Mouse (Mus musculus) monocyte, adult 5-6 weeks (primary cell): Measurements from ENCODE around the gene Ecel1. TPM values are rescaled to one million over a fixed set of nuclear protein-coding genes. Genes with fewer than 3 reads are reported as not detected.

ENCODE experiments used
- ATAC-seq: fragments of 153-309, 156-312 bp; replicated peaks from 2 replicates; pipeline ENCODE4 v1.8.0; 2017; ENCODE audit warnings: mild to moderate bottlenecking; ENCODE audit not compliant: low TSS enrichment, insufficient number of reproducible peaks, severe bottlenecking, poor library complexity, low FRiP score
- total RNA-seq: library from RNA; stranded (forward); fragments of 200-1000, 200-491, 200-594 nt; gene quantifications from 3 replicates; pipeline ENCODE4 v1.2.3, GENCODE M21; 2017

Gene Ecel1
- total RNA-seq, 1 experiment from 2014 or later, result not detected

- no peak for ATAC-seq
These were observed 41.5 kb downstream of the Ecel1 start for GRCm38 (mm10) chr1:87114784-87115183.

GRCm38 (mm10) chr1:87111719-87112354 is 44.5 kb downstream of the Ecel1 start:
- no peak for ATAC-seq

- ATAC-seq, result no peak
These were observed 47.8 kb downstream of the Ecel1 start for GRCm38 (mm10) chr1:87108564-87108963.

- ATAC-seq, result no peak
These were observed 49.8 kb downstream of the Ecel1 start for GRCm38 (mm10) chr1:87106536-87106935.

GRCm38 (mm10) chr1:87103936-87104335 is 52.4 kb downstream of the Ecel1 start:
- no peak for ATAC-seq

- ATAC-seq, result no peak
These were observed 54.2 kb downstream of the Ecel1 start for GRCm38 (mm10) chr1:87102114-87102513.

- ATAC-seq, result no peak
These were observed 54.9 kb downstream of the Ecel1 start, which contains the start of gene Alpi for GRCm38 (mm10) chr1:87101411-87101810. Gene Alpi (minus strand): TSS chr1:87101606.

- ATAC-seq, result no peak
These were observed 57.9 kb downstream of the Ecel1 start for GRCm38 (mm10) chr1:87098358-87098975.

Other genes with a start within 250 kb of the Ecel1 start
- gene Alppl2, start 66.6 kb downstream of the Ecel1 start, total RNA-seq, result not detected in 3 replicates
- not detected in 3 replicates for gene Alpi, start 54.9 kb downstream of the Ecel1 start, total RNA-seq
- gene Akp3, start 31.5 kb downstream of the Ecel1 start, total RNA-seq, result not detected in 3 replicates
- gene Prss56, start 26.8 kb upstream of the Ecel1 start, total RNA-seq, result not detected in 3 replicates
- not detected in 3 replicates for gene Chrnd, start 34.1 kb upstream of the Ecel1 start, total RNA-seq
- gene Chrng, start 48.1 kb upstream of the Ecel1 start, total RNA-seq, result not detected in 3 replicates
- gene Eif4e2, start 57.4 kb upstream of the Ecel1 start, total RNA-seq, result 145 to 170 TPM (median 152 TPM) in 3 replicates
- not detected in 3 replicates for gene Efhd1, start 107.8 kb upstream of the Ecel1 start, total RNA-seq
- 61.3 to 144 TPM (median 71.3 TPM) in 3 replicates for gene Gigyf2, start 170.5 kb upstream of the Ecel1 start, total RNA-seq
- gene Kcnj13, start 238.2 kb upstream of the Ecel1 start, total RNA-seq, result not detected in 3 replicates